Mouse (Mus musculus): ENCODE results near the gene Strn3. TPM values are rescaled to one million over a fixed set of nuclear protein-coding genes. Genes with fewer than 3 reads are reported as not detected.
A peak's percentile ranks its signal among the peaks of the same experiment; 100 is the strongest.
"Not testable (repeated sequence)": the region's sequence is repeated elsewhere in the genome, so short reads cannot be mapped to it uniquely, and the experiment has no call there.

The Strn3 gene
- total RNA-seq, 2 experiments from 2014 or later, result 87.9 to 89.8 TPM

GRCm38 (mm10) chr12:51622670-51623365, 68.9 kb downstream of the Strn3 start:
- no peak for DNase-seq (ENCODE audit: low spot score in 2 of 2)

GRCm38 (mm10) chr12:51621161-51621560, 70.5 kb downstream of the Strn3 start:
- DNase-seq (ENCODE audit: low spot score in 2 of 2), result no peak

GRCm38 (mm10) chr12:51620572-51620971, 71.1 kb downstream of the Strn3 start:
- no peak for DNase-seq (ENCODE audit: low spot score in 2 of 2)

- DNase-seq (ENCODE audit: low spot score in 2 of 2), result no peak
Observed at GRCm38 (mm10) chr12:51612361-51612760, 79.3 kb downstream of the Strn3 start.

GRCm38 (mm10) chr12:51606138-51606537, 85.6 kb downstream of the Strn3 start:
- no peak for DNase-seq (ENCODE audit: low spot score in 2 of 2)

- DNase-seq (ENCODE audit: low spot score in 2 of 2), result no peak
Observed at GRCm38 (mm10) chr12:51603306-51603705, 88.4 kb downstream of the Strn3 start.

- peak in 1 of 2 experiments; percentile 6 for DNase-seq (ENCODE audit: low spot score in 2 of 2)
Observed at GRCm38 (mm10) chr12:51594030-51594470, 97.6 kb downstream of the Strn3 start.

GRCm38 (mm10) chr12:51593229-51594029, 98.3 kb downstream of the Strn3 start, which contains the start of gene Coch:
Gene Coch (plus strand): TSS chr12:51593341.
- DNase-seq (ENCODE audit: low spot score in 2 of 2), result peak; percentile 12 to 37

- DNase-seq (ENCODE audit: low spot score in 2 of 2), result no peak
Observed at GRCm38 (mm10) chr12:51592888-51593228, 98.8 kb downstream of the Strn3 start.

- DNase-seq (ENCODE audit: low spot score in 2 of 2), result no peak
Observed at GRCm38 (mm10) chr12:51591921-51592320, 99.8 kb downstream of the Strn3 start.

- no peak for DNase-seq (ENCODE audit: low spot score in 2 of 2)
Observed at GRCm38 (mm10) chr12:51589263-51589662, 102.4 kb downstream of the Strn3 start.

- DNase-seq (ENCODE audit: low spot score in 2 of 2), result not testable (repeated sequence)
Observed at GRCm38 (mm10) chr12:51577816-51578215, 113.9 kb downstream of the Strn3 start.

- DNase-seq (ENCODE audit: low spot score in 2 of 2), result no peak
Observed at GRCm38 (mm10) chr12:51572651-51573050, 119.0 kb downstream of the Strn3 start.

GRCm38 (mm10) chr12:51569944-51570343, 121.8 kb downstream of the Strn3 start:
- DNase-seq (ENCODE audit: low spot score in 2 of 2), result no peak

- DNase-seq (ENCODE audit: low spot score in 2 of 2), result no peak
Observed at GRCm38 (mm10) chr12:51569472-51569871, 122.2 kb downstream of the Strn3 start.

GRCm38 (mm10) chr12:51567225-51567624, 124.5 kb downstream of the Strn3 start:
- no peak for DNase-seq (ENCODE audit: low spot score in 2 of 2)

- no peak for DNase-seq (ENCODE audit: low spot score in 2 of 2)
Observed at GRCm38 (mm10) chr12:51561416-51561815, 130.3 kb downstream of the Strn3 start.

Other genes with a start within 250 kb of the Strn3 start
- gene Coch, start 98.6 kb downstream of the Strn3 start, total RNA-seq (2021), result 10 to 100 TPM; 28.0 to 28.9 TPM
- gene Ap4s1, start 864 bp downstream of the Strn3 start, total RNA-seq (2021), result 10 to 100 TPM; 62.4 to 64.3 TPM
- gene Hectd1, start 137.6 kb upstream of the Strn3 start, total RNA-seq (2021), result 10 to 100 TPM; 79.9 to 82.6 TPM